Mouse (Mus musculus): Measurements from ENCODE around the gene Scamp1. TPM values are rescaled to one million over a fixed set of nuclear protein-coding genes. Genes with fewer than 3 reads are reported as not detected.

Scamp1 gene
- polyA plus RNA-seq, 1 experiment from 2014 or later: 29.1 TPM

- no peak overlapping the region for H3K9ac ChIP-seq (ENCODE audit: low read depth, low read length)
- H3K9me3 ChIP-seq (ENCODE audit: control insufficient read depth, low read length): no peaks in the 10 kb centered on the region
- 86% methylated on average over 7 of the region's 7 CpGs for WGBS
- ATAC-seq: no peak
- H3K27ac ChIP-seq (ENCODE audit: low read length): no peak overlapping the region
- no peak overlapping the region for H3K4me3 ChIP-seq (ENCODE audit: low read length)
- H3K4me1 ChIP-seq (ENCODE audit: control insufficient read depth, insufficient read depth, low read length): no peaks in the 10 kb centered on the region
- H3K36me3 ChIP-seq (ENCODE audit: control insufficient read depth, insufficient read depth, low read length): no peaks in the 10 kb centered on the region
- no peak overlapping the region for H3K4me2 ChIP-seq (ENCODE audit: low read depth, low read length)
- H3K27me3 ChIP-seq (replicated peaks; ENCODE audit: control insufficient read depth, insufficient read depth, low read length): no peaks in the 10 kb centered on the region
These were observed 21.9 kb upstream of the Scamp1 start for GRCm38 (mm10) chr13:94307531-94307930.

- peak overlapping the region; percentile 45 for H3K4me2 ChIP-seq (ENCODE audit: low read depth, low read length)
- peak overlapping the region; percentile 51; the same call in 1 of the 2 replicates for H3K9ac ChIP-seq (ENCODE audit: low read depth, low read length)
- peak overlapping the region; percentile 22 for H3K4me3 ChIP-seq (ENCODE audit: low read length)
- no peaks in the 10 kb centered on the region for H3K9me3 ChIP-seq (ENCODE audit: control insufficient read depth, low read length)
- 0 out of 2 replicates have a peak, but pooled peaks have one; percentile 62 for ATAC-seq
- H3K4me1 ChIP-seq (ENCODE audit: control insufficient read depth, insufficient read depth, low read length): no peaks in the 10 kb centered on the region
- 21% methylated on average over 5 of the region's 5 CpGs for WGBS
- no peaks in the 10 kb centered on the region for H3K36me3 ChIP-seq (ENCODE audit: control insufficient read depth, insufficient read depth, low read length)
- H3K27me3 ChIP-seq (replicated peaks; ENCODE audit: control insufficient read depth, insufficient read depth, low read length): no peaks in the 10 kb centered on the region
- no peak overlapping the region for H3K27ac ChIP-seq (ENCODE audit: low read length)
These were observed 21.3 kb upstream of the Scamp1 start for GRCm38 (mm10) chr13:94306968-94307289.

GRCm38 (mm10) chr13:94306277-94306967 lies 20.8 kb upstream of the Scamp1 start:
- peak overlapping the region; percentile 51; the same call in 1 of the 2 replicates for H3K9ac ChIP-seq (ENCODE audit: low read depth, low read length)
- H3K36me3 ChIP-seq (ENCODE audit: control insufficient read depth, insufficient read depth, low read length): no peaks in the 10 kb centered on the region
- no peaks in the 10 kb centered on the region for H3K27me3 ChIP-seq (replicated peaks; ENCODE audit: control insufficient read depth, insufficient read depth, low read length)
- ATAC-seq: peak; percentile 96
- 35% methylated on average over 18 of the region's 18 CpGs for WGBS
- H3K4me2 ChIP-seq (ENCODE audit: low read depth, low read length): peak overlapping the region; percentile 45
- peak overlapping the region; percentile 22 for H3K4me3 ChIP-seq (ENCODE audit: low read length)
- no peak overlapping the region for H3K27ac ChIP-seq (ENCODE audit: low read length)
- H3K4me1 ChIP-seq (ENCODE audit: control insufficient read depth, insufficient read depth, low read length): no peaks in the 10 kb centered on the region
- H3K9me3 ChIP-seq (ENCODE audit: control insufficient read depth, low read length): no peaks in the 10 kb centered on the region

GRCm38 (mm10) chr13:94300946-94301538 lies 15.4 kb upstream of the Scamp1 start:
- WGBS: 54% methylated on average over 7 of the region's 7 CpGs
- Histone ChIP-seq H3K4me1 (ENCODE audit: control insufficient read depth, insufficient read depth, low read length) (0 out of 2 replicates have a peak, but pooled peaks cover 2% of the 10 kb centered on the region), H3K36me3 (ENCODE audit: control insufficient read depth, insufficient read depth, low read length) (no peaks in the 10 kb centered on the region), H3K9me3 (ENCODE audit: control insufficient read depth, low read length) (no peaks in the 10 kb centered on the region), H3K27me3 (replicated peaks; ENCODE audit: control insufficient read depth, insufficient read depth, low read length) (no peaks in the 10 kb centered on the region), H3K4me2 (ENCODE audit: low read depth, low read length) (no peak overlapping the region), H3K27ac (ENCODE audit: low read length) (no peak overlapping the region), H3K9ac (ENCODE audit: low read depth, low read length) (no peak overlapping the region), H3K4me3 (ENCODE audit: low read length) (no peak overlapping the region)
- no peak for ATAC-seq

- H3K4me1 ChIP-seq (ENCODE audit: control insufficient read depth, insufficient read depth, low read length): 0 out of 2 replicates have a peak, but pooled peaks cover 2% of the 10 kb centered on the region
- no peak overlapping the region for H3K27ac ChIP-seq (ENCODE audit: low read length)
- no peaks in the 10 kb centered on the region for H3K36me3 ChIP-seq (ENCODE audit: control insufficient read depth, insufficient read depth, low read length)
- no peak for ATAC-seq
- H3K4me3 ChIP-seq (ENCODE audit: low read length): no peak overlapping the region
- no peak overlapping the region for H3K4me2 ChIP-seq (ENCODE audit: low read depth, low read length)
- no peaks in the 10 kb centered on the region for H3K9me3 ChIP-seq (ENCODE audit: control insufficient read depth, low read length)
- 80% methylated on average over 4 of the region's 4 CpGs for WGBS
- H3K27me3 ChIP-seq (replicated peaks; ENCODE audit: control insufficient read depth, insufficient read depth, low read length): no peaks in the 10 kb centered on the region
- no peak overlapping the region for H3K9ac ChIP-seq (ENCODE audit: low read depth, low read length)
These were observed 14.6 kb upstream of the Scamp1 start for GRCm38 (mm10) chr13:94300232-94300631.

- H3K27ac ChIP-seq (ENCODE audit: low read length): no peak overlapping the region
- no peak overlapping the region for H3K9ac ChIP-seq (ENCODE audit: low read depth, low read length)
- no peak overlapping the region for H3K4me2 ChIP-seq (ENCODE audit: low read depth, low read length)
- H3K36me3 ChIP-seq (ENCODE audit: control insufficient read depth, insufficient read depth, low read length): no peaks in the 10 kb centered on the region
- no peaks in the 10 kb centered on the region for H3K27me3 ChIP-seq (replicated peaks; ENCODE audit: control insufficient read depth, insufficient read depth, low read length)
- H3K4me3 ChIP-seq (ENCODE audit: low read length): no peak overlapping the region
- no peaks in the 10 kb centered on the region for H3K9me3 ChIP-seq (ENCODE audit: control insufficient read depth, low read length)
- ATAC-seq: no peak
- WGBS: 78% methylated on average over 4 of the region's 4 CpGs
- 0 out of 2 replicates have a peak, but pooled peaks cover 2% of the 10 kb centered on the region for H3K4me1 ChIP-seq (ENCODE audit: control insufficient read depth, insufficient read depth, low read length)
These were observed 12.7 kb upstream of the Scamp1 start for GRCm38 (mm10) chr13:94298401-94298800.

GRCm38 (mm10) chr13:94296371-94296770 lies 10.7 kb upstream of the Scamp1 start:
- no peaks in the 10 kb centered on the region for H3K9me3 ChIP-seq (ENCODE audit: control insufficient read depth, low read length)
- no peak overlapping the region for H3K27ac ChIP-seq (ENCODE audit: low read length)
- H3K27me3 ChIP-seq (replicated peaks; ENCODE audit: control insufficient read depth, insufficient read depth, low read length): no peaks in the 10 kb centered on the region
- WGBS: 83% methylated on average over 11 of the region's 11 CpGs
- H3K9ac ChIP-seq (ENCODE audit: low read depth, low read length): no peak overlapping the region
- H3K4me2 ChIP-seq (ENCODE audit: low read depth, low read length): no peak overlapping the region
- no peak overlapping the region for H3K4me3 ChIP-seq (ENCODE audit: low read length)
- 0 out of 2 replicates have a peak, but pooled peaks cover 2% of the 10 kb centered on the region for H3K4me1 ChIP-seq (ENCODE audit: control insufficient read depth, insufficient read depth, low read length)
- no peaks in the 10 kb centered on the region for H3K36me3 ChIP-seq (ENCODE audit: control insufficient read depth, insufficient read depth, low read length)
- no peak for ATAC-seq

- Histone ChIP-seq H3K36me3 (ENCODE audit: control insufficient read depth, insufficient read depth, low read length) (no peaks in the 10 kb centered on the region), H3K27me3 (replicated peaks; ENCODE audit: control insufficient read depth, insufficient read depth, low read length) (no peaks in the 10 kb centered on the region), H3K4me3 (ENCODE audit: low read length) (no peak overlapping the region), H3K27ac (ENCODE audit: low read length) (no peak overlapping the region), H3K4me1 (ENCODE audit: control insufficient read depth, insufficient read depth, low read length) (0 out of 2 replicates have a peak, but pooled peaks cover 2% of the 10 kb centered on the region), H3K4me2 (ENCODE audit: low read depth, low read length) (no peak overlapping the region), H3K9ac (ENCODE audit: low read depth, low read length) (no peak overlapping the region), H3K9me3 (ENCODE audit: control insufficient read depth, low read length) (no peaks in the 10 kb centered on the region)
- no peak for ATAC-seq
- 77% methylated on average over 8 of the region's 8 CpGs for WGBS
These were observed 10.3 kb upstream of the Scamp1 start for GRCm38 (mm10) chr13:94295922-94296321.

GRCm38 (mm10) chr13:94294886-94295285 lies 9.2 kb upstream of the Scamp1 start:
- H3K36me3 ChIP-seq (ENCODE audit: control insufficient read depth, insufficient read depth, low read length): no peaks in the 10 kb centered on the region
- no peaks in the 10 kb centered on the region for H3K4me1 ChIP-seq (ENCODE audit: control insufficient read depth, insufficient read depth, low read length)
- H3K27ac ChIP-seq (ENCODE audit: low read length): no peak overlapping the region
- H3K4me2 ChIP-seq (ENCODE audit: low read depth, low read length): no peak overlapping the region
- no peak overlapping the region for H3K9ac ChIP-seq (ENCODE audit: low read depth, low read length)
- H3K4me3 ChIP-seq (ENCODE audit: low read length): no peak overlapping the region
- H3K27me3 ChIP-seq (replicated peaks; ENCODE audit: control insufficient read depth, insufficient read depth, low read length): no peaks in the 10 kb centered on the region
- no peak for ATAC-seq
- 49% methylated on average over 3 of the region's 3 CpGs for WGBS
- H3K9me3 ChIP-seq (ENCODE audit: control insufficient read depth, low read length): no peaks in the 10 kb centered on the region

Measured in intestine, embryonic 16.5 days (tissue).